Mouse (Mus musculus) kidney, adult 8-10 months (tissue): ENCODE results near the gene Btnl9.
"Not testable (repeated sequence)": the region's sequence is repeated elsewhere in the genome, so short reads cannot be mapped to it uniquely, and the experiment has no call there.

Experiments
- DNase-seq, 2 experiments: peaks; one replicate each; pipeline ENCODE4 v3.0.0; 2022

The Btnl9 gene

GRCm38 (mm10) chr11:49186955-49187488 lies at the start of gene Btnl9:
Gene Btnl9, minus strand, starts transcription at chr11:49187159.
- DNase-seq: no peak

- DNase-seq: no peak
These were observed 48.7 kb upstream of the Btnl9 start for GRCm38 (mm10) chr11:49235459-49236207.

- no peak for DNase-seq
These were observed 45.8 kb upstream of the Btnl9 start for GRCm38 (mm10) chr11:49232781-49233180.

DNA sequence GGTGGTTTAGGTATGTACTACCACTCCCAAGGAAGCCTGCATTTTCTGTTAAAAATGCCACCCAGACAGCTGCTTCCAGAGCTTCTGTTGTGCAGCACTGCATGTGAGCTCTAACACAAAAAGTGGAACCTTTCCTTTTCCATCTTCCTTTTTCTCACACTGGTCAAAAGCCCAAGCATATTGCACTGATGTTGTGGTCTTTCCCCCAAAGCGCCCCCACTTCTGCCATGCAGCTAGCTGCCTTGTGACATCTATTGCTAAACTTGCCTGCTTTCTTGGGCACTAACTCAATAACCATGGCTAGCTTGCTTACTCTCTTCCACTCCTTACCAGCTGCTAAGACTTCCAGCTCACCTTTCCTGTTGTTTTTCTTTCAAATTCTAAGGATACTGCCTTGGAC lies 37.5 kb upstream of the Btnl9 start:
- DNase-seq: no peak

- DNase-seq: no peak
These were observed 32.3 kb upstream of the Btnl9 start for GRCm38 (mm10) chr11:49219271-49219670.

- DNase-seq: peak in 1 of 2 experiments; percentile 47
These were observed 26.5 kb upstream of the Btnl9 start for GRCm38 (mm10) chr11:49213505-49213904.

DNA sequence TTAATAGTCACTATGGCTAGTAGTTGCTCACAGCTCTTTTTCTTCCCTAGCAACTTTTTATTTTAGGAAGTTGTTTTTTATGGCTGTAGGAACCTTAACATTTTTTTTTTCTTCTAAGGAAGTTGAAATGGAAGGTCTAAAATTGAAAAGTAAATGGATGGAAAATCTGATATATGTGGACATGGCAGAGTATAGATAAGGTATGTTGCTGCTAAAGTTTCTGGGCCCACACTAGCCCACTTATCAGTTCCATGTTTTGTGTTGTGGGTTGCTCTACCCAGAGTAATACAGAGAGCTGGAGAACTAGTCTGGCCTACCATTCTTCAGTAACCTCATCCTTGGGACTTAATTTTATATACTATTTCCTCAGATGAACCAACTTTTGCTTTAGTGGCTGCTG lies 25.6 kb upstream of the Btnl9 start:
- DNase-seq: no peak

- no peak for DNase-seq
These were observed 20.5 kb upstream of the Btnl9 start for GRCm38 (mm10) chr11:49207495-49207894.

- DNase-seq: no peak
These were observed 18.2 kb upstream of the Btnl9 start for GRCm38 (mm10) chr11:49205080-49205590.

GRCm38 (mm10) chr11:49203771-49204497 lies 17.0 kb upstream of the Btnl9 start:
- no peak for DNase-seq

- DNase-seq: peak; percentile 95
These were observed 16.3 kb upstream of the Btnl9 start, which contains the start of gene Zfp62 for GRCm38 (mm10) chr11:49203129-49203768. Gene Zfp62, plus strand, starts transcription at chr11:49203292.

GRCm38 (mm10) chr11:49202523-49203061 lies 15.6 kb upstream of the Btnl9 start:
- DNase-seq: peak in 1 of 2 experiments; percentile 30

- DNase-seq: no peak
These were observed 15.1 kb upstream of the Btnl9 start for GRCm38 (mm10) chr11:49202071-49202470.

- DNase-seq: no peak
These were observed 14.2 kb upstream of the Btnl9 start for GRCm38 (mm10) chr11:49201142-49201541.

GRCm38 (mm10) chr11:49200666-49201065 lies 13.7 kb upstream of the Btnl9 start:
- DNase-seq: no peak

GRCm38 (mm10) chr11:49195819-49196322 lies 8.9 kb upstream of the Btnl9 start:
- DNase-seq: peak in 1 of 2 experiments; percentile 26

GRCm38 (mm10) chr11:49194771-49195170 lies 7.8 kb upstream of the Btnl9 start:
- not testable (repeated sequence) for DNase-seq

GRCm38 (mm10) chr11:49191083-49191482 lies 4.1 kb upstream of the Btnl9 start:
- DNase-seq: no peak

DNA sequence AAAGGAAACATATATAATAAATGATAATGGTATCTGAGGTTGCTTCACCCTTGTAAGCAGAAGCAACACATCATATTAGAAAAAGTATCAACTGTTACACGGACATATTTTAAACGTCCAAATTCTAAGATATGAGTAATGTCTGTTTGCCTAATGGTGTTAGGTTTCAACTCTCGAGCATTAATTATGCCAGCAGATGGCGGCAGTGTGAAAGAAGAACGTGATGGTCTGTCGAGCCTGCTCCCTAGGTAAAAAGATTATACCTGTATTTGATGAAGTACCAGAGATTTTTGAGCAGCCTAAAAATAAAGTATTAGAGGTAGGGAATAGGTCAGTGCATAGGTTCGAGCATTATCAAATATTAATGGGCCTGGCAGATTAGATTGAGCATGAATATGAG lies 2.8 kb upstream of the Btnl9 start:
- peak; percentile 49 to 83 for DNase-seq

DNA sequence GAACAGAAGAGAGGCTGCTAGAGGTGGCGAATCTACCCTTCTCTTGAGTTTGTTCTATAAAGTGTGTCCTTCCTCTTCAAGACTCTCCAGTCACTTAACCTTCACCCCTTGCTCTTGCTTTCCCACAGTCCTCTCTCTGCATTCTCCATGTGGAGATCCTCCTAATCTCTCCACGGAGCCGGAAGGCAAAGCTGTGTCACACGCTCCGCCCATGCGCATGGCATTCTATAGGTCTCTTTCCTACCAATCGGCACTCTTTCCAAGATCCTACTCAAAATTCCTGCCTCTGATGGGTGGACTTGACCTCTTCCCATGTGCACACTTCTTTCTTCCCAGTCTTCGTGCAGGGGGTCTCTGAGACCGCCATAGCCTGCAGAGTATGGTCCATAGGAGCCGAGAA lies 742 bp upstream of the Btnl9 start:
- DNase-seq: no peak

DNA sequence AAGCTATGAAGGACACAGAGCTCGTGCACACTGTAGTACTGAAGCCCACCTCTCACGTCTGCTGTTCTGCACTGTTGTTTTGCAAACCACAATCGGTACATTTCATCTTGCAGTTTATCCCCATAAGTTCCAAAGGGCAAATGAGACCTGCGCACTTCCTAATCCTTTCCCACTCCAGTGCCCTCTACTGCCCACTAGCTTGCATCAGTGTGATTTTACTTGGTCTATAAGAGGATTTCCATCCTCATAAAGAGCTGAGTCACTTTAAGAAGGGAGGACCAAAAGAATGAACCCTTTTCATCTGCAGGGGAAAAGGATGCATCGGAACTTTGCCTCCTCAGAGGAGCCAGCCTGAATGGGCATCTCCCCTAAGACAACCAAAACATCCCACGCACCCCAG lies 507 bp downstream of the Btnl9 start:
- no peak for DNase-seq

DNA sequence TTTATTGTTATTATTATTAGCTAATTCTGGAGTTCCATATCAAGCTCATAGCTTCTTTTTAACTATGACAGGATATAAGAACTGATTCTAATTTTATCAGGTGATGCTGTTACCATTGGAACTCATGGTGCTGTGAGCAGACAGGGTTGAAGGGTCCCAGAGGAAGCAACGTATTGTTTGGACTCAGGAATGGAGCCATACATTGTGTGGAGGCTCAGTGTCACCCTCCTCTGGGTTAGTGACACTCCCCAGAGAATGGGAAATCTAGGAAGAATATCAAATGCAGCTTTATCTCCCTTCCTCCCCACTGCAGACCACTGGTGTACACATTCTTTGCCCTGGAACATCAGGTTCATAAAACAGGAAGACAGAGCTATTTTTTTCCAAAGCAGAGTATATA lies 3.8 kb downstream of the Btnl9 start:
- no peak for DNase-seq
